Mouse (Mus musculus) MEL (cell line): ENCODE data around the gene H2-DMb1. TPM values are rescaled to one million over a fixed set of nuclear protein-coding genes. Genes with fewer than 3 reads are reported as not detected.

Source experiments
- DNase-seq: peaks from one replicate; pipeline ENCODE4 v3.0.0; 2011; ENCODE audit warnings: low read depth, low spot score
- H3K27ac ChIP-seq: 2 replicates; pipeline ENCODE4 v1.5.1; 2012; ENCODE audit warnings: low read depth, mild to moderate bottlenecking, control low read depth, low read length, moderate library complexity; ENCODE audit not compliant: control insufficient read depth
- H3K27me3 ChIP-seq, 2 experiments: fragments of 150-350 bp in 1 of 2; sonication (generic) in 1 of 2; 2 replicates each; pipeline ENCODE4 v1.6.1; 2012; ENCODE audit warnings: low read length in 2 of 2, mild to moderate bottlenecking in 2 of 2, improper control_type of control experiment in 1 of 2, moderate library complexity in 1 of 2; ENCODE audit not compliant: insufficient read depth in 2 of 2, control insufficient read depth in 1 of 2
- H3K36me3 ChIP-seq, 2 experiments: 2 replicates each; pipeline ENCODE4 v1.6.1; 2012 to 2014; ENCODE audit warnings: low read length in 2 of 2, improper control_type of control experiment in 1 of 2, inconsistent platforms in 1 of 2, mild to moderate bottlenecking in 1 of 2; ENCODE audit not compliant: insufficient read depth in 2 of 2, control insufficient read depth in 1 of 2
- H3K4me1 ChIP-seq, 2 experiments: fragments of 150-350 bp in 1 of 2; sonication (generic) in 1 of 2; 2 replicates each; pipeline ENCODE4 v1.6.1; 2012; ENCODE audit warnings: low read length in 2 of 2, improper control_type of control experiment in 1 of 2, mild to moderate bottlenecking in 1 of 2; ENCODE audit not compliant: insufficient read depth in 2 of 2, control insufficient read depth in 1 of 2
- H3K4me3 ChIP-seq, 2 experiments: fragments of 150-350 bp in 1 of 2; sonication (generic) in 1 of 2; 2 replicates each; pipeline ENCODE4 v1.5.1; 2012; ENCODE audit warnings: low read depth in 2 of 2, low read length in 2 of 2, mild to moderate bottlenecking in 2 of 2, moderate library complexity in 2 of 2, control low read depth in 1 of 2, improper control_type of control experiment in 1 of 2; ENCODE audit not compliant: control insufficient read depth in 1 of 2, insufficient read depth in 1 of 2
- H3K79me2 ChIP-seq: 2 replicates; pipeline ENCODE4 v1.6.1; 2012; ENCODE audit warnings: mild to moderate bottlenecking, low read length, moderate library complexity; ENCODE audit not compliant: control insufficient read depth, poor library complexity, insufficient read depth
- H3K9ac ChIP-seq: 2 replicates; pipeline ENCODE4 v1.6.1; 2012; ENCODE audit warnings: low read depth, mild to moderate bottlenecking, control low read depth, low read length, moderate library complexity; ENCODE audit not compliant: control insufficient read depth, poor library complexity, severe bottlenecking
- H3K9me3 ChIP-seq: fragments of 150-350 bp; sonication (generic); replicated peaks from 2 replicates; pipeline ENCODE4 v1.6.1; 2012; ENCODE audit warnings: mild to moderate bottlenecking, low read length, improper control_type of control experiment, moderate library complexity; ENCODE audit not compliant: insufficient read depth
- CHD1 ChIP-seq: IDR thresholded peaks from 2 replicates; pipeline ENCODE4 v1.6.1; 2012; ENCODE audit warnings: low read depth, mild to moderate bottlenecking, inconsistent platforms, low read length, improper control_type of control experiment
- E2F4 ChIP-seq: IDR thresholded peaks from 2 replicates; pipeline ENCODE4 v1.6.1; 2011; ENCODE audit warnings: low read depth, low read length, improper control_type of control experiment, borderline replicate concordance
- ELF1 ChIP-seq: IDR thresholded peaks from 2 replicates; pipeline ENCODE4 v1.6.1; 2014; ENCODE audit warnings: low read depth, mild to moderate bottlenecking, inconsistent platforms, low read length, improper control_type of control experiment, moderate library complexity
- ETS1 ChIP-seq: IDR thresholded peaks from 2 replicates; pipeline ENCODE4 v1.6.1; 2012; ENCODE audit warnings: low read depth, mild to moderate bottlenecking, inconsistent platforms, low read length, improper control_type of control experiment, moderate library complexity
- GABPA ChIP-seq: IDR thresholded peaks from 2 replicates; pipeline ENCODE4 v1.6.1; 2012; ENCODE audit warnings: low read depth, mild to moderate bottlenecking, inconsistent platforms, low read length, improper control_type of control experiment, moderate library complexity
- GATA1 ChIP-seq: IDR thresholded peaks from 2 replicates; pipeline ENCODE4 v1.6.1; 2011; ENCODE audit warnings: low read depth, low read length, improper control_type of control experiment
- HCFC1 ChIP-seq: IDR thresholded peaks from 2 replicates; pipeline ENCODE4 v1.6.1; 2012; ENCODE audit warnings: low read depth, mild to moderate bottlenecking, inconsistent platforms, low read length, improper control_type of control experiment, moderate library complexity
- JUND ChIP-seq: IDR thresholded peaks from 2 replicates; pipeline ENCODE4 v1.6.1; 2011; ENCODE audit warnings: low read depth, mild to moderate bottlenecking, improper control_type of control experiment, low read length
- KAT2A ChIP-seq: conservative IDR thresholded peaks from 2 replicates; pipeline ENCODE4 v1.6.1; 2012; ENCODE audit warnings: low read depth, low read length, improper control_type of control experiment, inconsistent platforms
- MAFK ChIP-seq: IDR thresholded peaks from 2 replicates; pipeline ENCODE4 v1.6.1; 2011; ENCODE audit warnings: low read depth, mild to moderate bottlenecking, low read length, improper control_type of control experiment, borderline replicate concordance
- MAX ChIP-seq: IDR thresholded peaks from 2 replicates; pipeline ENCODE4 v1.6.1; 2011; ENCODE audit warnings: low read length, improper control_type of control experiment
- MAZ ChIP-seq: IDR thresholded peaks from 2 replicates; pipeline ENCODE4 v1.6.1; 2012; ENCODE audit warnings: low read depth, mild to moderate bottlenecking, inconsistent platforms, low read length, improper control_type of control experiment
- MEF2A ChIP-seq: IDR thresholded peaks from 2 replicates; pipeline ENCODE4 v1.6.1; 2014; ENCODE audit warnings: low read depth, mild to moderate bottlenecking, inconsistent platforms, low read length, improper control_type of control experiment; ENCODE audit not compliant: poor library complexity, insufficient replicate concordance, severe bottlenecking; ENCODE audit errors: extremely low read depth
- MXI1 ChIP-seq: IDR thresholded peaks from 2 replicates; pipeline ENCODE4 v1.6.1; 2011; ENCODE audit warnings: mild to moderate bottlenecking, low read depth, low read length, improper control_type of control experiment
- MYB ChIP-seq: IDR thresholded peaks from 2 replicates; pipeline ENCODE4 v1.6.1; 2011; ENCODE audit warnings: mild to moderate bottlenecking, low read depth, low read length, improper control_type of control experiment
- NELFE ChIP-seq: IDR thresholded peaks from 2 replicates; pipeline ENCODE4 v1.6.1; 2011; ENCODE audit warnings: low read depth, low read length, improper control_type of control experiment
- NRF1 ChIP-seq: IDR thresholded peaks from 2 replicates; pipeline ENCODE4 v1.6.1; 2014; ENCODE audit warnings: low read depth, mild to moderate bottlenecking, inconsistent platforms, low read length, improper control_type of control experiment, moderate library complexity; ENCODE audit not compliant: poor library complexity, insufficient read depth, severe bottlenecking
- POLR2A ChIP-seq, 2 experiments: IDR thresholded peaks; 2 replicates each; pipeline ENCODE4 v1.6.1; 2011 to 2012; ENCODE audit warnings: low read length in 2 of 2, mild to moderate bottlenecking in 2 of 2, control low read depth in 1 of 2, improper control_type of control experiment in 1 of 2, low read depth in 1 of 2, moderate library complexity in 1 of 2; ENCODE audit not compliant: control insufficient read depth in 1 of 2, insufficient read depth in 1 of 2, poor library complexity in 1 of 2
- POLR2AphosphoS2 ChIP-seq: IDR thresholded peaks from 2 replicates; pipeline ENCODE4 v1.6.1; 2011; ENCODE audit warnings: low read length, improper control_type of control experiment
- POLR2AphosphoS5 ChIP-seq: IDR thresholded peaks from 2 replicates; pipeline ENCODE4 v1.6.1; 2012; ENCODE audit warnings: low read depth, borderline replicate concordance, mild to moderate bottlenecking, inconsistent platforms, low read length, moderate library complexity, mixed read lengths
- RAD21 ChIP-seq: IDR thresholded peaks from 2 replicates; pipeline ENCODE4 v1.6.1; 2011; ENCODE audit warnings: mild to moderate bottlenecking, low read depth, low read length, improper control_type of control experiment
- RCOR1 ChIP-seq: IDR thresholded peaks from 2 replicates; pipeline ENCODE4 v1.6.1; 2012; ENCODE audit warnings: low read depth, mild to moderate bottlenecking, inconsistent platforms, low read length, improper control_type of control experiment
- SIN3A ChIP-seq: IDR thresholded peaks from 2 replicates; pipeline ENCODE4 v1.6.1; 2012; ENCODE audit warnings: low read length, improper control_type of control experiment, inconsistent platforms
- SMC3 ChIP-seq: IDR thresholded peaks from 2 replicates; pipeline ENCODE4 v1.6.1; 2011; ENCODE audit warnings: low read depth, low read length, improper control_type of control experiment
- TAL1 ChIP-seq: IDR thresholded peaks from 2 replicates; pipeline ENCODE4 v1.6.1; 2012; ENCODE audit warnings: mild to moderate bottlenecking, inconsistent platforms, low read length, moderate library complexity, mixed read lengths
- TBP ChIP-seq: IDR thresholded peaks from 2 replicates; pipeline ENCODE4 v1.8.0; 2011; ENCODE audit warnings: low read depth, low read length, improper control_type of control experiment
- TCF12 ChIP-seq: IDR thresholded peaks from 2 replicates; pipeline ENCODE4 v1.6.1; 2014; ENCODE audit warnings: low read depth, mild to moderate bottlenecking, inconsistent platforms, low read length, improper control_type of control experiment, moderate library complexity
- UBTF ChIP-seq: IDR thresholded peaks from 2 replicates; pipeline ENCODE4 v1.6.1; 2012; ENCODE audit warnings: low read depth, mild to moderate bottlenecking, inconsistent platforms, low read length, improper control_type of control experiment, moderate library complexity, borderline replicate concordance; ENCODE audit not compliant: insufficient read depth
- ZC3H11A ChIP-seq: IDR thresholded peaks from 2 replicates; pipeline ENCODE4 v1.6.1; 2012; ENCODE audit warnings: low read depth, mild to moderate bottlenecking, inconsistent platforms, low read length, improper control_type of control experiment
- ZKSCAN1 ChIP-seq: IDR thresholded peaks from 2 replicates; pipeline ENCODE4 v1.6.1; 2012; ENCODE audit warnings: low read depth, mild to moderate bottlenecking, inconsistent platforms, low read length, improper control_type of control experiment, moderate library complexity
- ZNF384 ChIP-seq: IDR thresholded peaks from 2 replicates; pipeline ENCODE4 v1.6.1; 2012; ENCODE audit warnings: low read depth, mild to moderate bottlenecking, inconsistent platforms, low read length, improper control_type of control experiment
- polyA plus RNA-seq, 2 experiments: library from polyadenylated mRNA; stranded (reverse) in 1 of 2; unstranded in 1 of 2; fragments of >175 nt in 1 of 2; fragments of >200 nt in 1 of 2; gene quantifications; 2 replicates each; pipeline versions ENCODE4 v1.2.1 to v1.2.4; 2012; ENCODE audit warnings: low replicate concordance in 2 of 2, low read depth in 1 of 2; ENCODE audit not compliant: insufficient read length in 2 of 2, insufficient read depth in 1 of 2, missing spikeins in 1 of 2
- total RNA-seq: library from RNA; depleted of rRNA; stranded (reverse); fragments of 300-350 nt; gene quantifications from 2 replicates; pipeline ENCODE4 v1.2.3, GENCODE M21; 2012

The H2-DMb1 gene
- total and polyA plus RNA-seq, 3 experiments: 0.67 TPM; not detected in 2

DNA sequence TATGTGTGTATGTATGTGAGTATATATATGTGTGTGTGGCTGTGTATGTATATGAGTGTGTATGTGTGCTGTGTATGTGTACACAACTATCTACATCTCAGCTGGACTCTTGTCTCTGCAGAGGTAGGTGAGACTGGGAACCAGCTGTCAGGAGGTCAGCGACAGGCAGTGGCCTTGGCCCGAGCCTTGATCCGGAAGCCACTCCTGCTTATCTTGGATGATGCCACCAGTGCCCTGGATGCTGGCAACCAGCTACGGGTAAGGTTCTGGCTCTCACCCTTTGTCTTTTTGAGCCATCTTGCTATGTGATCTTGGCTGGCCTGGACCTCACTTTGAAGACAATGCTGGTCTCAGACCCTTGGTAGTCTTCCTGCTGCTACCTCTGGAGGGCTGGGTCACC, 41.9 kb downstream of the H2-DMb1 start:
- no peak overlapping the region for H3K27ac ChIP-seq
- H3K79me2 ChIP-seq: peaks cover 15% of the 10 kb centered on the region
- peaks cover 11 to 14% of the 10 kb centered on the region in 2 experiments for H3K4me1 ChIP-seq
- no peak for TF ChIP-seq ETS1
- no peak for TF ChIP-seq MEF2A
- TF ChIP-seq NELFE: no peak
- TF ChIP-seq RAD21: no peak
- TF ChIP-seq SMC3: no peak
- no peak for TF ChIP-seq ZC3H11A
- no peak for TF ChIP-seq TCF12
- TF ChIP-seq ELF1: no peak
- no peak for TF ChIP-seq JUND
- no peak for TF ChIP-seq MYB
- TF ChIP-seq POLR2A (IDR thresholded peaks at IDR 0.05; ENCODE audit: control insufficient read depth in 1 of 2, insufficient read depth in 1 of 2, low read depth in 1 of 2, low read length in 2 of 2, poor library complexity in 1 of 2): no peak
- TF ChIP-seq POLR2AphosphoS5: no peak
- no peak for TF ChIP-seq TBP
- H3K9me3 ChIP-seq: no peaks in the 10 kb centered on the region
- H3K9ac ChIP-seq: no peak overlapping the region
- H3K36me3 ChIP-seq: peaks cover 0 to 5% of the 10 kb centered on the region in 2 experiments; a peak in 2 of 4 replicates
- H3K27me3 ChIP-seq: no peaks in the 10 kb centered on the region
- DNase-seq: no peak
- H3K4me3 ChIP-seq: no peak overlapping the region

DNA sequence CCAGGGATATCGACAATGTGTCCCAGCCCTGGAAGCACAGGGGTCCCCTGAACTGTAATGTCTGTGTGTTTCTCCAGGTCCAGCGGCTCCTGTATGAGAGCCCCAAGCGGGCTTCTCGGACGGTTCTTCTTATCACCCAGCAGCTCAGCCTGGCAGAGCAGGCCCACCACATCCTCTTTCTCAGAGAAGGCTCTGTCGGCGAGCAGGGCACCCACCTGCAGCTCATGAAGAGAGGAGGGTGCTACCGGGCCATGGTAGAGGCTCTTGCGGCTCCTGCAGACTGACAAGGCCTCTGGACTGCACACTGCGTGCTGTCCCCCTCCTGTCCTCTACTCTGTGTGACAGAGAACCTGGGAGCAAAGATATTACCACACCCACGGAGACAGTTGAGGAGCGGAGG, 43.6 kb downstream of the H2-DMb1 start:
- peak; percentile 89 for DNase-seq
- Histone ChIP-seq H3K27me3 (no peaks in the 10 kb centered on the region), H3K9me3 (no peaks in the 10 kb centered on the region), H3K9ac (peak overlapping the region; percentile 69), H3K4me3 (peak overlapping the region; percentile 67 to 93), H3K27ac (peak overlapping the region; percentile 87), H3K36me3 (peaks cover 0 to 5% of the 10 kb centered on the region in 2 experiments; a peak in 1 of 4 replicates), H3K79me2 (peaks cover 15% of the 10 kb centered on the region), H3K4me1 (peaks cover 11 to 14% of the 10 kb centered on the region in 2 experiments)
- TF ChIP-seq ZNF384: no peak
- no peak for TF ChIP-seq MAFK
- no peak for TF ChIP-seq E2F4
- no peak for TF ChIP-seq POLR2AphosphoS2
- TF ChIP-seq GABPA: no peak
- peak; percentile 35; the same call in 1 of the 2 replicates for TF ChIP-seq HCFC1
- peak; percentile 46 for TF ChIP-seq GATA1
- TF ChIP-seq NELFE: no peak; the same call in 1 of the 2 replicates
- TF ChIP-seq TAL1: peak; percentile 56
- TF ChIP-seq JUND: no peak
- no peak for TF ChIP-seq NRF1
- TF ChIP-seq UBTF: 0 out of 2 replicates have a peak, but pooled peaks have one; percentile 58
- no peak for TF ChIP-seq KAT2A
- TF ChIP-seq ZKSCAN1: no peak
- TF ChIP-seq MYB: 0 out of 2 replicates have a peak, but pooled peaks have one; percentile 24
- TF ChIP-seq RCOR1: no peak
- TF ChIP-seq MEF2A: no peak
- TF ChIP-seq TBP: 0 out of 2 replicates have a peak, but pooled peaks have one; percentile 36
- peak; percentile 73 for TF ChIP-seq SIN3A
- TF ChIP-seq RAD21: no peak
- TF ChIP-seq MAX: no peak
- 0 out of 2 replicates have a peak, but pooled peaks have one; percentile 68 for TF ChIP-seq MAZ
- TF ChIP-seq ZC3H11A: no peak
- 0 out of 2 replicates have a peak, but pooled peaks have one; percentile 8 for TF ChIP-seq ELF1
- TF ChIP-seq MXI1: no peak; the same call in none of the 2 replicates
- peak; percentile 62; the same call in 1 of the 2 replicates for TF ChIP-seq ETS1
- TF ChIP-seq SMC3: no peak
- TF ChIP-seq TCF12: peak; percentile 62; the same call in 1 of the 2 replicates
- no peak for TF ChIP-seq CHD1
